ENCODE assay signal across 8 mouse cellular contexts in the genomic region with DNA sequence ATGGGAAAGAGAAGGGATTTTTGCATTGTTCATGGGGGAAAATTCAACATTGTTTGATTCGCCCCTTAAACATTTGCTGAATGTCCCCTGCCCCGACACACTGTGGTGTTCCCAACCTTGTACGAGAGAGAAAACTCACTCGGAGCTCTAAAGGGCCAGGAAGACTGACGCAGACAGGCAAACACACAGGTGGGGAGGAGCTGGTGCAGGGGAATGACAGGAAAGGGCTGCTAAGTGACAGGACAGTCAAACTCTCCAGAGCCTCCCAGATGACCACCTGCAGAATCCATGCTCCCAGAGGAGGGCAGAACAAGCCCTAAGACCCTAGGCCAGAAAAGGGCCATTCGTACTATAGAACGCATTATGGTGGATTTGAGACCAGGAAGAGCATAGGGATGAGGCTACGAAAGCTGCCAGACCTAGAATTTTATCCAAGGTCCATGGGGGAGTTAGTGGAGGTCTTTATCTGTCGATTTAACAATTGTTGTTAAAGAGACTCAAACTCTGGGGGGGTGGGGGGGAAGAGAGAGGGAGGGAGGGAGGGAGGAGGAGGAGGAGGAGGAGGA.
DNase-seq lines count a peak whose midpoint lies in the region; ATAC-seq and TF ChIP-seq lines count a peak whose summit lies in the region.

No protein-coding gene starts in this region.

- H3K9ac ChIP-seq in heart, postnatal 0 days (replicated peaks; ENCODE audit: low read depth, low read length) = peak overlapping the region; percentile 22
- peak overlapping the region; percentile 47 for H3K9ac ChIP-seq in midbrain, embryonic 12.5 days (replicated peaks)

- intact Hi-C loops in gastrocnemius, postnatal 36 days (cut with DNase I) = loop anchor here (10.0 kb wide), 2 partner anchors 131 to 331 kb away; no protein-coding TSS in a partner anchor

- TF ChIP-seq EP300 in heart, postnatal 0 days (IDR thresholded peaks at IDR 0.05; ENCODE audit: low read depth) = no peak

- H3K4me2 ChIP-seq in heart, postnatal 0 days (ENCODE audit: low read depth, low read length) = peak overlapping the region; percentile 68
- H3K4me2 ChIP-seq in midbrain, embryonic 12.5 days (replicated peaks) = peak overlapping the region; percentile 62

- TF ChIP-seq CTCF in heart, postnatal 0 days (IDR thresholded peaks at IDR 0.05; ENCODE audit: low read depth) = no peak

- WGBS in heart, postnatal 0 days = 13% methylated on average over 9 of the region's 9 CpGs
- 2% methylated on average over 9 of the region's 9 CpGs for WGBS in midbrain, embryonic 12.5 days

- H3K27me3 ChIP-seq in heart, postnatal 0 days (ENCODE audit: control insufficient read depth, insufficient read depth, low read length) = no peaks in the 10 kb centered on the region
- no peaks in the 10 kb centered on the region for H3K27me3 ChIP-seq in midbrain, embryonic 12.5 days

- peak overlapping the region; percentile 71 for H3K27ac ChIP-seq in heart, postnatal 0 days (ENCODE audit: low read depth)
- H3K27ac ChIP-seq in midbrain, embryonic 12.5 days (replicated peaks) = peak overlapping the region; percentile 92

- no peak for ATAC-seq in heart, postnatal 0 days (ENCODE audit: insufficient read depth, low read depth)
- ATAC-seq in midbrain, embryonic 12.5 days (ENCODE audit: low FRiP score, low read depth) = peak; percentile 10; the same call in 1 of the 2 replicates

- no peaks in the 10 kb centered on the region for H3K36me3 ChIP-seq in heart, postnatal 0 days (replicated peaks; ENCODE audit: control insufficient read depth, insufficient read depth, low read length)
- no peaks in the 10 kb centered on the region for H3K36me3 ChIP-seq in midbrain, embryonic 12.5 days

- no peaks in the 10 kb centered on the region for H3K9me3 ChIP-seq in heart, postnatal 0 days (replicated peaks; ENCODE audit: control insufficient read depth, low read length)
- H3K9me3 ChIP-seq in midbrain, embryonic 12.5 days = no peaks in the 10 kb centered on the region

- peak; percentile 12 for DNase-seq in cerebellum, adult 11 months
- no peak for DNase-seq in cerebellum, postnatal 4 days (ENCODE audit: low spot score in 2 of 2)
- DNase-seq in cerebellum, postnatal 10 days = peak; percentile 26 to 43
- peak; percentile 20 for DNase-seq in heart, postnatal 0 days (ENCODE audit: low spot score)
- no peak for DNase-seq in spleen, postnatal 10 days (ENCODE audit: low spot score in 2 of 2)
- no peak for DNase-seq in gastrocnemius, postnatal 36 days
- no peak for DNase-seq in thymus, postnatal 14 days

- H3K4me3 ChIP-seq in heart, postnatal 0 days (ENCODE audit: low read depth, low read length) = peak overlapping the region; percentile 29
- peak overlapping the region; percentile 28 for H3K4me3 ChIP-seq in midbrain, embryonic 12.5 days

- peaks cover 24% of the 10 kb centered on the region for H3K4me1 ChIP-seq in heart, postnatal 0 days (ENCODE audit: control insufficient read depth, insufficient read depth)
- H3K4me1 ChIP-seq in midbrain, embryonic 12.5 days = peaks cover 61% of the 10 kb centered on the region

Comparison
In these comparisons a context has a peak if more than half of its experiments do, and no peak if none do; other contexts are left out.
1. DNase-seq: peak in cerebellum, adult 11 months (single experiment), cerebellum, postnatal 10 days (2 of 2) and heart, postnatal 0 days (single experiment); none in cerebellum, postnatal 4 days (0 of 2), spleen, postnatal 10 days (0 of 2), gastrocnemius, postnatal 36 days (0 of 2) and thymus, postnatal 14 days (single experiment).